Mouse (Mus musculus) spleen, adult 2 months (tissue): ENCODE measurements around the gene Scap.

ENCODE experiments used
- CTCF ChIP-seq: fragments of 200-500 bp; IDR thresholded peaks from 2 replicates; pipeline ENCODE4 v1.5.1; 2011; ENCODE audit warnings: mild to moderate bottlenecking, inconsistent platforms; ENCODE audit not compliant: insufficient read depth, insufficient read length, insufficient replicate concordance; ENCODE audit errors: extremely low read depth
- POLR2A ChIP-seq: fragments of 200-500 bp; IDR thresholded peaks from 2 replicates; pipeline ENCODE4 v1.6.1; 2011; ENCODE audit warnings: low read depth, low read length, inconsistent platforms

DNA sequence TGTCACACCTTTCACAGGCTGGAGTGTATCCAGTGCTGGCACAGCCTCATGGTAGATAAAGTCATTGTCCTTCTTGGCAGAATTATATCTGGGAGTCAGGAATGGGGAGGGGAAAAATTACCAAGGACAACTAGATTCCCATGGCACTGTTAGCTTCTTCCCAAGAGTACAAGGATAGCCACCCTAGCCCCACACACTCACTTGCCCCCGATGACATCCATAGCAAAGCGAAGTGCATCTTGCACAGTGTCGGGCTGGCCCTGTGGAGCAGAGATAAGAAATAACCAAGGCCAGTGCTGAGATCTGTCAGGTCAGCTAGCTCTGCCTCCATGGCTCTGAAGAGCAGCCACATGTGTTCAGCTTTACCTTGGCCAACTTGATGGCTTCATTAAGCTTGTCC, 57.8 kb downstream of the Scap start:
- no peak for TF ChIP-seq CTCF
- no peak for TF ChIP-seq POLR2A
